Mouse (Mus musculus) cortical plate, adult 2 months (tissue): Measurements from ENCODE around the gene Tgfb3. TPM values are rescaled to one million over a fixed set of nuclear protein-coding genes. Genes with fewer than 3 reads are reported as not detected.
A peak's percentile ranks its signal among the peaks of the same experiment; 100 is the strongest.

Experiments used
- H3K27ac ChIP-seq: fragments of 200-500 bp; 2 replicates; pipeline ENCODE4 v1.5.1; 2012; ENCODE audit warnings: low read length, control low read depth, inconsistent platforms; ENCODE audit not compliant: insufficient read depth
- H3K4me1 ChIP-seq: fragments of 200-500 bp; 2 replicates; pipeline ENCODE4 v1.6.1; 2011; ENCODE audit warnings: low read length; ENCODE audit not compliant: control insufficient read depth, insufficient read depth
- H3K4me3 ChIP-seq: fragments of 200-500 bp; 2 replicates; pipeline ENCODE4 v1.5.1; 2011; ENCODE audit warnings: mild to moderate bottlenecking, low read length, control low read depth; ENCODE audit not compliant: insufficient read depth
- CTCF ChIP-seq: fragments of 200-500 bp; IDR thresholded peaks from 2 replicates; pipeline ENCODE4 v1.5.1; 2011; ENCODE audit warnings: mild to moderate bottlenecking, control low read depth, low read length; ENCODE audit not compliant: insufficient read depth; ENCODE audit errors: extremely low read depth
- POLR2A ChIP-seq: fragments of 200-500 bp; IDR thresholded peaks from 2 replicates; pipeline ENCODE4 v1.6.1; 2011; ENCODE audit warnings: mild to moderate bottlenecking, low read length, control low read depth; ENCODE audit not compliant: insufficient read depth; ENCODE audit errors: extremely low read depth
- polyA plus RNA-seq: library from polyadenylated mRNA; depleted of rRNA; stranded (reverse); fragments of >200 nt; gene quantifications from 2 replicates; pipeline ENCODE4 v1.2.3, GENCODE M21; 2012

Gene Tgfb3
- polyA plus RNA-seq, 1 experiment = 10.5 TPM

DNA sequence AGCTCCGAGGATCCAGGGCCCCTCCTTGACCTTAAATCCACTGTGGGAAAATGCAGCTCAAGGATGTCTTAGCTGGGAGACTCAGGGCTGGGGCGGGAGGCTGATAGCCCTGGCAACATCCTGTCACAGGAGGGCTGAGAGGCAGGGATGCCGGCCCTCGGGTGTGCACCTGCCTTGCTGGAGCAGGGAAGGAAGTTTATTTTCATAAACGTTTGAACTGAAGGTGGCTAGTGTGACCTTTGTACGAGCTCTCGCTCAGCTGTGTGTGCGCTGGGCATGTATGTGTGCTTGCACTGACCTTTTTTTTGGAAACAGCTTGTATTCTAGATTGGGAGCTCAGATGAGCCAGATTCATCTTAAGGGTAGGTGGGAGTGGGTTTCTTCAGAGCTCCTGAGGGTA, 25.0 kb upstream of the Tgfb3 start:
- Histone ChIP-seq H3K4me1 (peaks cover 4% of the 10 kb centered on the region; the same call in 1 of the 2 replicates), H3K27ac (peak overlapping the region; percentile 71), H3K4me3 (no peak overlapping the region)
- TF ChIP-seq CTCF (no peak), POLR2A (no peak)

DNA sequence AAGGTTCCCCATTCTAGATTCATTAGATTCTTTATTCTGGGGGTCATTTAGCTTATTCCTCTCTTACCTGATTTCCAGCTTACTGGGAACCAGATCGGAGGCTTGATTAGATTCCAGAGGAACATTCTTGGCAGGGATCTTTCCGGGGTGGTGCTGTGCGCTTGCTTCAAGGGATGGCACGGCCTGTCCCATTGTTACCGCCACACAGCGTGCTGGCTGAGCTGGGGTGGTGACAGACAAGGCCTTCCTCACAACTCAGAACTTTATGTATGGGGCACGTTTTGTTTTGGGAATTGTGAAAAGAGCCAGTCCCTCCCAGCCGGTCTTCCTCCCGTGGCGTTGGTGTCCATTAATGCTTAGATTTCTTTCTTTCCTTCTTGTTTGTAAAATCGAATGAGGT, 24.6 kb upstream of the Tgfb3 start:
- TF ChIP-seq POLR2A (no peak), CTCF (no peak)
- peaks cover 4% of the 10 kb centered on the region; the same call in 1 of the 2 replicates for H3K4me1 ChIP-seq
- H3K27ac ChIP-seq = peak overlapping the region; percentile 71
- no peak overlapping the region for H3K4me3 ChIP-seq

DNA sequence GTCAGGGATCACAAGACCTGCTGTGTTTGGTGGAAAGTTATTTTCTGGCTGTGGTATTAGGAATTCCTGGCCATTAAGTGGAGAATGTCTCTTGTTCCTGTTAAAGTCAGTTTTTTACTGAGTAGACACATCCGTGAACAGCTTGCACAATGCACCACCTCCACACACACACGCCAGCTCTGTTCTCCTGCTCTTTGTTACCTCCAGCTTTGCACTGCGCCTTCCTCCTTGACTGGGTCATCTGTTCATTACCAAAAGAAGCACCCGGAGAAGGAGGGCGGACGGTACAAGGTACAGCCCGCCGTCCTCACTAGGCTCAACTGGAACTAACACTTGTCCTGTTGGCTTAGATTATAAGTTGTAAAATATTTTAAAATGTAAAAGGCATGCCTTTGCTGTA, 23.8 kb upstream of the Tgfb3 start:
- H3K27ac ChIP-seq = peak overlapping the region; percentile 71

DNA sequence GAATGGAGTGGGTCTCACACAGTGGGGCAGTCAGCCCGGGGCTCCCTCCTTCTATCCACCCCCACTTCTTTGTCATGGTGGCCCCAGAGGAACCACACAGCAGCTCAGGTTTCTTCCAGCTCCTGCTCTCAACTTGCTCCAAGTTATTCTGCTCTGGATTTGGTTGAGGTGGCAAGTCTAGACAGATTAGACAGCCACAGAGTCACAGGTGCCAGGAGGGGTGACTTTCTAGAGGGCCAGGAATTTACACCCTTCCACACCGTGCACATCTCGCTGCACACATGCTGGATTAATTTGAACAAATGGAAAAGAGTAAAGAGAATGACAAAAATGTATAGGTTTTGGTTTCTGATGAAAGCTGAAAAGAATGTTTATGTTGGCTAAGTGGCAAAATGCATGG, 21.9 kb upstream of the Tgfb3 start:
- TF ChIP-seq CTCF (no peak), POLR2A (no peak)
- H3K4me1 ChIP-seq = peaks cover 4% of the 10 kb centered on the region; the same call in 1 of the 2 replicates
- no peak overlapping the region for H3K4me3 ChIP-seq
- H3K27ac ChIP-seq = no peak overlapping the region

More for the DNA sequence above, 23.8 kb upstream of the Tgfb3 start:
- peaks cover 4% of the 10 kb centered on the region; the same call in 1 of the 2 replicates for H3K4me1 ChIP-seq
- H3K4me3 ChIP-seq = no peak overlapping the region
- no peak for TF ChIP-seq POLR2A
- TF ChIP-seq CTCF = no peak

DNA sequence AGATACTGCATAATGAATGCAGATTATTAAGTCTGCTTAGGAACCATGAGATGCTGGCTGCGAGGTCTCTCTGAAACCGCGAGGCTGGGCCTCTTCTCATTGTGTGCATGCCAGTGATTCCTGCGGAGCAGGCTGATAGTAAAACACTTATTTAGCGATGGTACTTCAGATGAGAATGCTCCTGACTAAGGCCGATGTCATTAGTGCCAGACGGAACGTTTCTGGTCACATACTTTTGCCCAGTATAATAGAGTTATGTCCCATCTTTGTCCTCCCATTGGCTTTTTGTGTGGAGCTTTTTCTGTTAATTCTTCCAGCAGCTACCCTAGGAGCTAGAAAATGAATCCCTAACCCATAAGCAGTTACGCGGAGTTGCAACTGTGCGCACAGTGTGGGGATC, 18.9 kb upstream of the Tgfb3 start:
- H3K4me3 ChIP-seq = no peak overlapping the region
- TF ChIP-seq POLR2A (no peak), CTCF (no peak)
- H3K4me1 ChIP-seq = 0 out of 2 replicates have a peak, but pooled peaks cover 1% of the 10 kb centered on the region
- no peak overlapping the region for H3K27ac ChIP-seq

DNA sequence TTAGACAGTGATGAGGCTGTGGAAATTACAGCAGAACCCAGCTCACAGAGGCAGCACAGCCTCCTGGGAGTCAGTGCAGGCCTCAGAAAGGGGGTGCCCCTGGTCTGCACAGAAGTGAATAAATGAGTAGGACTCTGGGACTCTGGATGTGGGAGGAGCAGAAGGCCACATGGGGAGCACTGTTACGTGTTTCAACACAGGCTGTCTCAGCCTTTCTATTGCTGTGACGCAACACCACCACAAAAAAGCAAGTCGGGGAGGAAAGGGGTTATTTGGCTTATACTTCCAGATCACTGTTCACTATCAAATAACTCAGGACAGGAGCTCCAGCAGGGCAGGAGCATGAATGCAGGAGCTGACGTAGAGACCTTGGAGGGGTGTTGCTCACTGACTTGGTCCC, 17.0 kb upstream of the Tgfb3 start:
- Histone ChIP-seq H3K4me3 (no peak overlapping the region), H3K27ac (no peak overlapping the region), H3K4me1 (no peaks in the 10 kb centered on the region; the same call in 1 of the 2 replicates)
- TF ChIP-seq POLR2A (no peak), CTCF (no peak)

DNA sequence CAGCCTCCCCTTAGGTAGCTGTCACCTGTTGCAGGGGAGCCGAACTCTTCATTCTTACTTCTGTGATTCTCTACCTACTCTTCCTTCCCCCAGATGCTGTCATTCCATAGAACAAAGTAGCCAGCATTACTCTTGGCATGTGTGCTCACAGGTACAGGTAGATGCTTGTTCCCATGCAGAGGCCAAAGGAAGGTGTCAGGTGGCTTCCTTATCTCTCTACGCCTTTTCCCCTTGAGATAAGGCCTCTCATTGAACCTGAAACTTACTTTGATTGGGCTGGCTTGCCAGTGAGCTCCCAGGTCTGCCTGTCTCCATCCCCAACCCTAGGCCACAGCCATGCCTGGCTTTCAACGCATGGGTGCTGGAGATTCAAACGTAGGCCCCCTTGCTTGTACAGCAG, 15.2 kb upstream of the Tgfb3 start:
- no peak overlapping the region for H3K27ac ChIP-seq
- TF ChIP-seq POLR2A (no peak), CTCF (no peak)
- H3K4me1 ChIP-seq = peaks cover 5% of the 10 kb centered on the region; the same call in 1 of the 2 replicates
- no peak overlapping the region for H3K4me3 ChIP-seq

- TF ChIP-seq POLR2A (no peak), CTCF (no peak)
- Histone ChIP-seq H3K4me1 (peaks cover 6% of the 10 kb centered on the region; the same call in 1 of the 2 replicates), H3K4me3 (no peak overlapping the region), H3K27ac (no peak overlapping the region)
These were observed 12.8 kb upstream of the Tgfb3 start for GRCm38 (mm10) chr12:86091601-86092132.

GRCm38 (mm10) chr12:86090764-86091163, 11.9 kb upstream of the Tgfb3 start:
- no peak overlapping the region for H3K4me3 ChIP-seq
- H3K27ac ChIP-seq = no peak overlapping the region
- no peak for TF ChIP-seq POLR2A
- no peak for TF ChIP-seq CTCF
- H3K4me1 ChIP-seq = peaks cover 9% of the 10 kb centered on the region; the same call in 1 of the 2 replicates

DNA sequence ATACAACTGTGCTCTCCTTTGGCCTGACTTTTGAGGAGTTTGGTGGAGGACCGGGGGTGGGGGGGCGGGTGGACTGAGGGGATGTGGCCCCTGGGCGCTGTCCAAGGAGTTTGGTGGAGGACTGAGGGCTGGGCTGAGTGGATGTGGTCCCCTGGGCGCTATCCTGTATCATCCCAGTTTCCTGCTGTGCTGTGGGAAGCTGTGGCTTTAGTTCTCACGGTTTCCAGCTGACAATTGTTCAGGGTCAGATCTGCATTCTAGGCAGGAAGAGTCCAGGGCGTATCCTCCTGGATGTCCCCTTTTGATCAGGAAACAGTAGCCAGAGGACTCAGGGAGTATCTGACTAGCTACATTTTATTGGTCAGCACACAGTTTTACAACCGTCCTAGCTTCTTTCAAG, 9.2 kb upstream of the Tgfb3 start:
- Histone ChIP-seq H3K27ac (no peak overlapping the region), H3K4me3 (no peak overlapping the region), H3K4me1 (peaks cover 9% of the 10 kb centered on the region; the same call in 1 of the 2 replicates)
- no peak for TF ChIP-seq CTCF
- no peak for TF ChIP-seq POLR2A
